Mouse (Mus musculus): ENCODE data around the gene Ccdc93. TPM values are rescaled to one million over a fixed set of nuclear protein-coding genes. Genes with fewer than 3 reads are reported as not detected.

Ccdc93 gene
- 10 to 100 TPM; 22.9 to 23.5 TPM for total RNA-seq (2021)
- long read RNA-seq, experiment 1, full-length matches to known transcripts: 4 of 5 reads
- long read RNA-seq, experiment 1, partial matches to known transcripts: 0 of 5 reads
- long read RNA-seq, experiment 1, other reads (novel, unspliced or antisense): 1 of 5 reads
- long read RNA-seq, experiment 2, full-length matches to known transcripts: 9 of 18 reads
- long read RNA-seq, experiment 2, partial matches to known transcripts: 1 of 18 reads
- long read RNA-seq, experiment 2, other reads (novel, unspliced or antisense): 8 of 18 reads

DNA sequence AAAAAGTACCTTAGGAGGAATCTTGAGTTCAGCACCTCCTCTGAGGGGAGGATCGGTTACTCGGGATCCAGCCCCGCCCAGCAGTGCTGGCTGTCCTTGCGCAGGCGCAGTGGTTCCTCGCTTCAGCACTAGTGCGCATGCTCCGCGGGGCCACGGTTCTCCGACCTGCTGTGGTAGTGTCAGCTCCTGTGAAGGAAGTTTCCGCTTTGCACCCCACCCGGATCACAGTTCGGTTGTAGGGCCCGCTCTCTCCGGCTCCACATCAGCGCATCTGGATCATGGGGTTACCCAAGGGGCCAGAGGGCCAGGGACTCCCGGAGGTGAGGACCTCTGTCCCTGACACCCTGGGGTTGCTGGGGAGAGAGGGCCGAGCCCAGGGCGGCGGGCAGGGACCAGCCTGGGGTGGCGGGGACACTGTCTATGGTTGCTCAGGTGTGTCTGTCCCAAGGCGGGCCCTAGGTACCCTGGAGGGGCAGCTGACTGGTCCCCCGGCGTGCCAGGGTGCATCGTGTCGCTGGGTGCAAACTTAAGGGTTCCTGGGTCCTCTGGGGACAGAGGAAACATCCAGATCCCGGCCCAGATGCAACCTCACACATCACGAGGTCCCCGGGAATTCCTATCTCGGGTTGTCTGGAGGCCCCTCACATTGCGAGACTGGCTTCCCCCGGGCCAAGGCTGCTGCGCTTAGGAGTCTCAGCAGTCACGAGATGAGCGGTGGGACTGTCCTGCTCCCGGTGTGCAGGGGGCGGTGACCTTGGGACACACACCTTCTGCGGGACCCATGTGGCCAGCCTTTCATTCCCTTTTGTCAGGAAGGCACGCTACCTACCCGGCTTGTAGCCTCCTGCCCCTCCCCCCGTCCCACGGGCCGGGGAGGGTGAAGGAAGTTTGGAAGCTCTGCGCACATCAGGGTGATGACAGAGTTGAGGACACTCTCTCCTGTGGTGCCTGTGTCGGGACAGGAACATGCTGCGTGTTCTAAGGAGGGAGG is at the start of gene Ccdc93:
Ccdc93 (plus strand) TSS at position 112 of the 991 bp plus-strand sequence.
- peak; percentile 100 for DNase-seq (ENCODE audit: low spot score in 2 of 2)

DNA sequence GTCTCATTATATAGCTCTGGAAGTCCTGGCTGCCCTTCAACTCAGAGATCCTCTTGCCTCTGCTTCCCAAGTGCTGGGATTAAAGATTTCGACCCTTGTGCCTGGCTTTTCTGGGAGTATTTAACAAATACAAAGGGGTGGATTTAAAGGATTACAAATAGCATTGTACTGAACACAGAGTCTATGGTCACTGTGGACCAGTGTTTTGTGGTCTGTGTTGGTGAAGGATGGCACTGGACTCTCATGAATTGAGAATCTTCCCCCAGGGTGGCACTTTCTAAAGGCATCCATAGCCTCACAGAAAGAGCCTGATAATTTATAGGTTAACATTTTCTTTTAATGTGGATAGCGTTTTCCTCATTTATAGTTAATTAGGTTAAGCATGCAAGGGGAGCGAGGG is 49.3 kb upstream of the Ccdc93 start:
- DNase-seq (ENCODE audit: low spot score in 2 of 2): no peak

DNA sequence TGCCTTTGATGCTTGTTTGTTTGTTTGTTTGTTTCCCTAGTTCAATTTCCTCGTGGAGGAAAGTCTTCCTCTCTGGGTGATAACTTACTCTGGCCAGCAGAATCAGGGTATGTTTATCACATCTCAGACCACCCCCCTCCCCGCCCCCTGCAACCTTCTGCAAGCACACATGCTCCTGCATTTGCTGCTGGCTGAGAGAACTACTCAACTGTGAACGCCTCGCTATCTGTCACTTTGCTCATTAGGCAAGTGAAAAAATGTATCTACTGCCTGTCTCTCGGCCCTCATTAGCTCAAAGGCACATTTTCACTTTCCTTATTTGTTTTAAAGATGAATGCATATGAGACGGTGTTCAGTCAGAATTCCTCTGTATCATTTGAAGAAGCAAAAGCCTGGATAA is 42.5 kb upstream of the Ccdc93 start:
- DNase-seq (ENCODE audit: low spot score in 2 of 2): no peak

DNA sequence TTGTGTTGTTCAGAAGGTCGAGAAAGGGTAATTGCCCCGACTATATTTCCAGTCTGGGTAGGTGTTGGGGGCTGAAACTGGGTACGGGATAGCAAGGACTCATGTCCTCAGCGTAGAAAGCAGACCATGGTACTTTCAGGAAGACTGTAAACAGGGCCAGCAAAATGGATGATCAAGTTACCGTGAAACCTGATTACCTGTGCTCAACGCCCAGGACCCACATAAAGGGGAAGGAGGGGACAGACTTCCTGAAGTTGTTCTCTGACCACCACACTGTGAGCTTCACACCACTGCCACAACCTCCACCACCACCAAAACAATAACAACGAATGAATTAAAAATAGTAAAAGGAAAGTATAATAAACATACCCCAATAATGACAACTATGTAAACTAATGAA is 42.1 kb upstream of the Ccdc93 start:
- DNase-seq (ENCODE audit: low spot score in 2 of 2): no peak

DNA sequence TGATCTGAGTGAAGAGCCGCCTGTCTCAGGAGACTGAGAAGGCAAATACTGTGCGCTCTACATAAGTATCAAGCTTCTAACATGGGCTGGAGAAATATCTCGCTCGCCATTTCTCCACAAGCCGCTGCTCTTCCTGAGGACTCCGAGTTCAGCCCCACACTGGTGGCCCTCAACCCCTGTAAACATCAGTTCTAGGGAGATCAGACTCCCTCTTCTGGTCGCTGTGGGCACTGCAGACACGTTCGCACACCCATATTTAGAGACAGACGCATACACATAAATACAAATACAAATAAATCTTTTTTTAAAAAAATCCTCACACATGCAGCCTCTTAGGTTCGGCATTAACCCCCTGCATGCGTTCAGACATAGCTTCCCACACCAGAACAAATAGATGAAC is 41.3 kb upstream of the Ccdc93 start:
- no peak for DNase-seq (ENCODE audit: low spot score in 2 of 2)

DNA sequence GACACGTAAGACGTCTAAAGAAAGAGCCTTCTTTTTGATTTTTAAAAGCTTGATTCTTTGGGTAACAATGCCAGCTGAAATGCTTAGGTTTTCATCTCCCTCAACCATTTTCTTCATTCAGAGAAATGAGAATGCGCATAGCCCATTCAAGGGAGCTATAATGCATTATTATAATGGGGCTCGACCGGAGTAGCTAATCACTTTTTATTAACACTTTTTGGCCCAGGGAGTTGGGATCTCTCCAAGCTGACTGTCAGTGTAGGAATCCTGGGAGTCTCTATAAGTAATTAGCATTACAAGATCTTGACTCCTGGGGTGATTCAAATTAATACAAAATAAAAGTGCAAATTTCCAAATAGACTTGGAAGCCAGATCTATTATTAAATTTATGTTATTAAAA is 40.8 kb upstream of the Ccdc93 start:
- DNase-seq (ENCODE audit: low spot score in 2 of 2): no peak

DNA sequence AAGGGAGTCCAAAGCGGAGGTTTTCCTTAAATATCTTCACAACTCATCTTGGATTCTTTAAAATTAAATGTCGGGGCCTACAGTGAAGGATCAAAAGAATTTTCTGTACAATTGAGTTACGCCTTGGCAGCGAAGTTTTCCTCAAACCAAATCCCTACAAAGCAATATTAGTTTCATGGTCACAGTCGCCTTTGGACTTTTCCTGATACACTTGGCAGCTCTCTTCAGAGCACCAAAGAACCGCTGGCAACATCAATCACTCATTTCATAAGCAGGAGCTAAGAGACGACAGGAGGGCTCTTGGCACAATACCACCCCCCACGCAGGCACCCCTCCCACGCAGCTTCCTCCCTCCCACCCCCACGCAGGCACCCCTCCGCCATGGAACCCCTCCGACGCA is 40.4 kb upstream of the Ccdc93 start:
- DNase-seq (ENCODE audit: low spot score in 2 of 2): no peak

DNA sequence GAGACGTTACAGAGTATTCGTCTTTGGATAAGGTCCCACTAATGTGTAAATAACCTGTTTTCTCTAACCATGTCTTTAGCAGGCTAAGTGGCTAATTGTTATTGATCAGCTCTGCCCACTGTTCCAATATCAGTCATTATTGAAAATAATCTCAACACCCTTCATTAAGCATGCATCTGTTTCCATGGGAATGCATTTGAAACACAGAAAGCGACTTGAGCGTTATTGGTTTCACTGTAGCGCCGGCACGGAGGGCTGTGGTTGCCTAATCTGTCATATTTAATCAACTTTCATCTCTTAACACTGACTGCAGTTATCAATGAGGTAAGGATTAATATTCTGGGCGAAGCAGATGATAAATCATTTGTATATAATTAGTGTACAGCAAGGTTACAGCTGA is 40.0 kb upstream of the Ccdc93 start:
- no peak for DNase-seq (ENCODE audit: low spot score in 2 of 2)

DNA sequence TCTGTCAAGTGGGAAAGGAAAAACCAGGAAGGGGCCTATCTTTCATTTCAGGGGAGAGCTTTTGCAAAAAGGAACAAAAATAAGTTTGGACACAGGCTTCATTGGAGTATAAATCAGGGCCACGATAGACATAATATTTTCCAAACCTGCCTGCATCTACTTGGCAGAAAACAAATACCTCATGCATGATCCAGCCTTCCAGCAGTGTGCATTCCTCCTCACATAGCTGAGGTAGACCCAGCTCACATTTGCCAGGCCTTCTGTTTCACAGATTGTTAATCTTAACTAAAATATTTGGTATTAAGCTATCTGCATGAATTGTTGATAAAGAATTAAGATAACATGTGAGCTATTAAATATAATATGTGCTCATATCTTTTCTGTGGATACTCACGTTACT is 37.7 kb upstream of the Ccdc93 start:
- DNase-seq (ENCODE audit: low spot score in 2 of 2): no peak

DNA sequence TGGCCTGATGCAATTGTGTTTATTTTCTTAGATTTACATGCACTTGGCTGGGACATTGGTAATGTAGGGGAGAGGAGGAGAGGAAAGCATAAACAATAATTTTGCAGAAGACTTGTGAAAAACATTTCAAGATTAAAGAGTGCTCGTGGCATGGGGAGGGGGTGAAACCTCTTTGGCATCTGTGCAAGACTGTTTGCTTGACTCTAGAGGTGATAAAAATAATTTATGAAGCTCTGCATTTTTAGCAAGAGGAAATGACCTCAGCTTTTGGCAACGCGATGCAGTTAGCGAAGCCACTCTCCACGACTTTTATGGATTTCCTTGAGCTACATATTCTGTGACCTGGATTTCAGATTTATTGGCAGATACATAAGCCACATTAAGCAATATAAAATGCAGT is 36.1 kb upstream of the Ccdc93 start:
- no peak for DNase-seq (ENCODE audit: low spot score in 2 of 2)

DNA sequence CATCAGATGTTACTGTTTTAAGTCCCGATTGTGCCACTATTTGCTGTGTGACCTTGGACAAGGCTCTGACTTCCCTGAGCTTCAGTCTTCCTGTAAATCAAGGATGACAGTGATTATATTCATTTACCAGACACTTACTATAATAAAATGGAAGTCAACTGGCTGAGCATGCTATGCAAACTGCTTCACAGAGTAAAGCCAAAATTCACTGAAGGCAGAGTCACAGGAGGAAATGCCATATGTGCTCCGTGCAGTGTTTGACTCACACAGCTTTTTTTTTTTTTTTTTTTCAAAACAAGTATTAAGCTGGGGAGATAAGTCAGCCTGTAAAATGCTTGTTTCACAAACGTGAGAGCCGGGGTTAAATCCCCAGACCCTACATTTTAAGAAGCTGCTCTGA is 34.3 kb upstream of the Ccdc93 start:
- DNase-seq (ENCODE audit: low spot score in 2 of 2): no peak

DNA sequence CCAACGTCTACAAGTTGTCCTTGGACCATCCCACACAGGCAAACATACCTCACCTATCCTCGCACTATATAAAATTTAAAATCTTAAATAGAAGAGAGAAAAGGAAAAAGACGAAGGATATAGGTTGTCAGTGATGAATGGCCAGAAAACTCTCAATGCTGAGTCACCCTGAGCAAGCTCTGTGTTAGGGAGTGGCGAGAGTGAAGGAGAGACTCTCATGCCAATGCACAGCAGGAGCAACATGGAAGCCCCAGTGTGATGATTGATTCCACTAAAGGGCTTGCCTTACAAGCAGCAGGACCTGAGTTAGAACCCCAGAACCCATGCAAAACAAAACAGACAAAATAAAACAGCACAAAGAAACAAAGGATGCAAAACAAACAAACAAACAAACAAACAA is 32.6 kb upstream of the Ccdc93 start:
- no peak for DNase-seq (ENCODE audit: low spot score in 2 of 2)

DNA sequence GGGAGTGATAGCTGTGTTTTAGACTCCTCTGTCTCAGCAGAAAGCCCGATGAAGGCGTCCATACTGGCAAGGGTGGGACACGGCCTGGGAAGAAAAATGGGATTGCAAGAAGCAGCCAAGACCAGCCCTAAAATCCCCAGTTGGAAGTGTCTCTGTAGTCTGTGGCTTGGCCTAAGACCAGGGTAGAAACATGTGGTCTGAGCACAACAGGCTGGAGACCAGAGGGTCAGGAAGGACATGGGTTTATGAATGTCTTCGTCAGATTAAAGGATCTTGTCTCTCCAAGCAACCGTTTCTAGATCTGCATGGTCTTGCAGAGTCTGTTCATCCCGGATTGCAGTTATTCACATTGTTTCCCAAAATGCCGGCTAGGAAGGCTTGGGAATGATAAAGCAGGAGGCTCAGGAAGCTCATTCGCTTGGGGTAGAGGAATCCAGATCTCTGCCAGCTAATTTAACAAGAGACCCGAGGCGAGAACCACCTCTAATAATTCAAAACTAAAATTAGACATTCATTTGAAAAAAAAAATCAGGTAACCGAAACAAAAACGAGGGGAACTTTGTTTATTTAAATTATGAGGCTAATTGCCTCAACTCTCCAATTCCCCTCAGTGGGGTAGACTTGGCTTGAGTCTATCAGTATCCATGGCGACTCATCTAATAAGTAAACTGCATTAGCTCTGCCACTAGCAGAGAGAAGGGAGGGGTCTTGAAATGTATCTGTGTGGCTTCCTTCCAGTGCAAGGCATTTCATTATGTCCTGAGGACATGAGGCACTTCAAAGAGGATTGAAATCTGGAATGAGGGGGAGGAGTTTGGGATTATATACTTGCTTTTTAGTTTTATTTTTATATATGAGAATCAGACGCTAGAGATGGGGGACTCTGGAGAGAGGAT is 31.6 kb upstream of the Ccdc93 start:
- DNase-seq (ENCODE audit: low spot score in 2 of 2): no peak

DNA sequence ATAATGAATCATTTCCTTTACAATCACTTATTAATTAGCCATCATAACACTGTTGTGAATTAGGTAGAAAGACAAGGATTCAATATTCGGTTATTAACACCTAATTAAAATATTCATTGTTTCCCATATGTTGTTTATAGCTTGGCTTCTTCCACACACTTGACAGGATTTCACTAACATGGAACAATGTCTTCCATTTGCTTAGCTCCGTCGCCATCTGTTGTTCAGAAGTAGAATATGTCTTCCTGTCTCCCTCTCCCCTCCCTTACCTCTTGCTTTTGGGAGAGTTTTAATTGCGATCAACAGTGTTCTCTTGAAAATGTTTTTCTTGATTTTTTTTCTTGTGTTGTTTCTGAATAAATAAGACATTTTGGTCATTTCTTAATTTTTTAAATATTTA is 30.6 kb upstream of the Ccdc93 start:
- DNase-seq (ENCODE audit: low spot score in 2 of 2): no peak

DNA sequence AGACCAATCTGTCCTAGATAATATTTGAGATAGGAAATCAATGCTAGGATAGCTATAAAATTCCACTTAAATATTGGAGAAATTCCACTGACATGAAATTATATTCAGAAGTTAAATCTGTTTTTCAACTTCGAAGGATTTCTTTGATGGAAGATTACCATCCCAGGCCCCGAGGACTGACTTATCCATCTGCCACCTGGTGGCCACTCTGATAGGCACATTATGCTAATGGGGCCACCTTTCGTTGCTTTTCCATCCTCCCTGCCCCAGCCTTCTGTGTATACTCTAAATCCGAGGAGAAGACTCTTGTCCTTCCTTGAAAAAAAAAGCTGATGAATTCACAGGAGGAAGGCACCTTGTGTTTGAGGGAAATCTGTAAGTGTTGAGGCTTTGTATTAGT is 11.8 kb upstream of the Ccdc93 start:
- DNase-seq (ENCODE audit: low spot score in 2 of 2): no peak

DNA sequence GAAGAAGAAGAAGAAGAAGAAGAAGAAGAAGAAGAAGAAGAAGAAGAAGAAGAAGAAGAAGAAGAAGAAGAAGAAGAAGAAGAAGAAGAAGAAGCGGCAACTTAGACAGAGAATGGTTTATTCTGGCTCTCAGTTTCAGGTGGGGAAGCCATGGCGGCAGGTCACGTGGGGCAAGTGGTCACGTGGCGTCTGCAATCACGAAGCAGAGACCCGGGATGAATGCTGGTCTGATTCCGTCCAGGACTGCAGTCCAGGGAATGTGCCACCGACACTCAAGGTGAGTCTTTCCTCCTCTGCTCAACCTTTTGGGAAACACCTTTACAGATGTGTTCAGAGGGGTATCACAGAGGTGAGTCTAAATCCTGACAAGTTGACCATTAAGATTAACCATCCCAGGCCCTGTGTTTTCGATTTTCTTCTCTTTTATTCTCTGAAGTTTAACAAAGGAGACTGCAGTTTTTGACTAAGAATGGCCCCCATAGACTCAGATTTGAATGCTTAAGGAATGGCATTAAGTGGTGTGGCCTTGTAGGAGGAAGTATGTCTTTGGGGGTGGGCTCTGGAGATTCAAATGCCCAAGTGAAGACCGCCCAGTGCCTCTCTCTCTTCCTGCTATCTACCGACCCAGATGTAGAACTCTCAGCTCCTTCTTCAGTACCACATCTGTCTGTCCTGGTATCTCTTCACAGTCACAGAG is 11.1 kb upstream of the Ccdc93 start:
- no peak for DNase-seq (ENCODE audit: low spot score in 2 of 2)

DNA sequence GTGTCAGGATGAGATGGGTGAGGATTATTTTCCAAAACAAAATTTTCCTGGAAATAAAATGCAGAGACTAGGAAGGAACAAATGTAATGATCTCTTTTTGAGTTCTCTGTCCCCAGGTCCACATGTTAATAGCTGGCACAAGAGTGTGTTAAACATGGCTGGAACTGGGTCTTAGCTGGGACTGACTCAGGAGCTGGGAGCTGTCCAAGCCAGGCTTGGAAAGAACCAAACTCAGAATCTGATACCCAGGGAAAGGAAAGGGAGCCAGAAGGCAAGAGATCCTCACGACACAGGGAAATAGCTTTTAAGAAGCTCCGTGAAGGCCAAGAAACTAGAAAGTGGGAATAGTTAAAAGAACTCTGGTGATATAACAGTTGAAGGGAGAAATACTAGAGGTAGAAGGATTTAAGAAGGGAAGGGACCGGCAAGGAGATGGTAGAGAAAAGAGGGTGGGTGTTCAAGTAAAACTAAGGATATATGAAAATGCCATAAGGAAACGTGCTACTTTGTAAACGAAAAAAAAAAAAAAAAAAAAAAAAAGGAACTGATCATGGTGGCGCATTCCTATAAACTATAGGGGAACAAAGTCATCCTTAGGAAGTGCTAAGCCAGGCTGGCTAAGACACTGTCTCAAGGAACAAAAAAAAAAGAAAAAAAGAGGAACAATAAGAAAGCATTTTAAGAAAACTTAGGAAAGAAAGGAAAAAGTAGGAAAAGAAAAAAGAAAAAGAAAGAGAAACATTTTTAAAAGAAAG is 489 bp upstream of the Ccdc93 start:
- DNase-seq (ENCODE audit: low spot score in 2 of 2): no peak

DNA sequence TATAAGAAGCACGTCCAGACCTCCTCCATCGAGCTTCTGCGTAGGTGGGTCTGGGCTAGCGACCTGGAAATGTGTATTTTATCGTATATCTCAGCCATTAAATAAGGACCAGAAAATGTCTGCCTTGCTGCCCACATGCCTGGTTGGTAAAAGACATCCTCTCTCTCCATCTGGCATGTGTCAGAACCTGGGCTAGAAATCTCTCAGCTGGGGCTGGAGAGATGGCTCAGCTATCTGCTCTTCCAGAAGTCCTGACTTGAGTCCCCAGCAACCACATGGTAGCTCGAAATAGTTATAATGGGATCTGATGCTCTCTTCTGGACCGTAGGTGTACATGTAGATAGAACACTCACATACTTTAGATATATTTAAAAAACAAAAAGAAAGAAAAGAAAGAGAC is 5.1 kb downstream of the Ccdc93 start:
- no peak for DNase-seq (ENCODE audit: low spot score in 2 of 2)

DNA sequence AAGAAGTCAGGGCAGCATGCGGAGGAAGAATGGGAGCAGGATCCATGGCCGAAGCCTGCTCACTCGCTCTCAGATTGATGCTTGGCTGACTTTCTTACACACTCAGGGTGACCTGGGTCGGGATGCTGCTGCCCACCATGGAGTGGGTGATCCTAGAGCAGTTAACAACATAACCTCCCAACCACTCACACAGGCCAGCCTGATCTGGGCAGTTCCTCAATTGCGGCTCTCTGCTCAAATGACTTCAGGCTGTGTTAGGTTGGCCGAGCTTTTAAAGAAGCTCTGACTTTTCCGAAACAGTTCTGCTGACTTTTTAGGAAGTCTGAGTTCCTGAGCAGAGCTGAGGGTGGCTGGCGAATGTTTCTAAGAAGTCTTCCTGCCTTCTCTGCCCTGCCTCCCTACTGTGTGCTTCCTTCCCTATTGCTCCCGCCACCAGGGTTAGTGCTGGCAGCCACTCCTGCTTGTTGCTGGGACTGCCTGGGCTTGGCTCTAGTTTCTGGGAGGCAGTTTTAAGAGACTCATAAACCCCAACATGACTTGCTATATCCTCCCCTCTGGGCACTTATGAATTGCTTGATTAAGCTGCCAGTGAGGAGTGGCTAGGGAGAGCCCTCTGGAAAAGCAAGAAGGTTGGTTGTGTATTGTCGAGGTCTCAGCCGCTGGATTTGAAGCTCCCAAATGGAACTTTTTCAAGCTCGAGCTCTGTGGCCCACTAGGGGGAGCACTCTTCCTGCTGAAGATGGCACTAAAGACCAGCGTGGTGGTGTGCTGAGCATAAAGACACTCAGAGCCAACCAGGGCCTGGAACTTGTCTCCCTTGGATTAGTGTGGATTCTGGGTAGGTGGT is 9.9 kb downstream of the Ccdc93 start:
- DNase-seq (ENCODE audit: low spot score in 2 of 2): peak; percentile 64 to 69
